Mouse (Mus musculus) adrenal gland, adult (tissue): ENCODE measurements around the gene Ddn.

ENCODE experiments used
- DNase-seq, 2 experiments: peaks; one replicate each; pipeline ENCODE4 v3.0.0; 2022 to 2023; ENCODE audit warnings: low spot score in 1 of 2; ENCODE audit not compliant: inconsistent age in 2 of 2

Gene Ddn

DNA sequence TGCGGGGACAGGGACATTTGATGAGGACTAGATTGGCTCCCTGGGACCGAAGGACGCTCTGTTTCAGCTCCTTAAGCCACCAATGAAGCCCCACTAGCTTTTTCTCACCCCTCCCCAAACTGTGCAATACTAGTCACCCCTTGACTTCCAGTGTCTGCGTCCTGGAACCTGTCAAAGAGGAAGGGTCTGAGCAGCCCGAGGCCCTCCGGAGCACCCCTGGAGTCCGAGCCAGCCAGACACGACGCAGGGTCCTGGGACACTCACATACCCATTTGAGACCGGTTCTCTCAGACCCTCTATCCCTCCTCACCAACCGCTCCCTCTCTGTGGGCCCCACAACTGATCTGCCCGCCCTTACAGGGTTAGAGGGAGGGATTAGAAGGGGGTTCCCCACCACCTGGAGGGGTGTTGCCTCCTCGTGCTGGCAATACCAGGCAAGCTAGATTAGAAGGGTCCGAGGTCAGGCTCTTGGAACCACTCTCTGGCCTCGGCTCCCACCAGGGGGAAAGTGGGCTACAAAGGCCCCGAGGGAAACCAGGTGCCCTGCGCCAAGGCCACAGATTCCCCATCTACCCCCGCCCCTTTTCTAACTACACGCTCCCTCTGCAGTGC, 32.2 kb downstream of the Ddn start:
- no peak for DNase-seq

DNA sequence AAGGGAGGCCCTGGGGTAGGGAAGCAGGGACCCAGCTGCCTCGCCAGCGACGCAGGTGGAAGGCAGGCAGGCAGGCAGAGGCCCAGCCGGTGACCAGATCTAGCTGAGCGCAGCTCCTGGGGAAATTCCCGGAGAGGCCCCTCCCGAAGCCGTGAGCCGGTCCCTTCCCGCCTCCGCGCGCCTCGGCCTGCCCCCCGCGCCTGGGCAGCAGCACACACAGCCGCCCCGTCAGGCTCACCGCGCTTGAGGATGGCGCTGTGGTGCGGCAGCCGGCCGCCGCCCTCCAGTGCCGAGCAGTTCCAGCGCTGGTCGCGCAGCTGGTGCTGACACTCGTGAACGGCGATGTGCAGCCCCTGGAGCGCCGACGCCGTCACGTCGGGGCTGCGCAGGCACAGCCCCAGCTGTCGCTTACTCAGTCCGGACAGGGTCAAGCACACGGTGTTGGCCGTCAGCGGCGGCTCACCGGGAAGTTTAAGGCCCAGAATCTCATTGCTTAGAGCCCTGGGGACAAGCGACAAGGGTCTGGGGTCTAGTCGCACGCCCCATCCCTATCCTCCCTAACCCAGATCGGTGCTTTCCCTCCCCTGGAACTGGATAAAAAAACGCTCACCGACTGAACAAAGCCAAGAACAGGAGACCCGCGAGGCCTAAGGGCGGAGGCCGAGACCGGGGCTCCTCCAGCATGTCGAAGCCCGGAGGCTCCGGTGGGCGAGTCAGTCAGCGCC, 32.8 kb downstream of the Ddn start:
- DNase-seq: no peak

DNA sequence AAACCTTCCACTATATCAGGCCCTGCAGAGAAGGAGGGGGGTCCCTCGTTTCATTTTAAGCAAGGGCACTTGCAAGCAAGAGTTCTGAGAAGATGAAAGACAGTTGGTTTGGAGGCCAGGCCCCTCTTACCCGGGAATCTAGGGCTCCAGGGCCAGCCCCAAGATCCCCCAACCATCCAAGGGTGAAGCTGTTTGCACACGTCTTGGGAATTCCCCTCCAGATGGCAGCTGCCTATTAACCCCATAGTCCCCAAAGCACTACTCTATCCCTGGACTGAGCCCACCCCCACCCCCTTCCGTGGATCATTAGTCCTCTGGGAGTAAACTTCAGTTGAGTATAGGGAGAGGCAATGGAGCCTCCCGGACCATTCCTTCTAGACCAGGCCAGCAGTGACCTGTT, 33.8 kb downstream of the Ddn start:
- no peak for DNase-seq

DNA sequence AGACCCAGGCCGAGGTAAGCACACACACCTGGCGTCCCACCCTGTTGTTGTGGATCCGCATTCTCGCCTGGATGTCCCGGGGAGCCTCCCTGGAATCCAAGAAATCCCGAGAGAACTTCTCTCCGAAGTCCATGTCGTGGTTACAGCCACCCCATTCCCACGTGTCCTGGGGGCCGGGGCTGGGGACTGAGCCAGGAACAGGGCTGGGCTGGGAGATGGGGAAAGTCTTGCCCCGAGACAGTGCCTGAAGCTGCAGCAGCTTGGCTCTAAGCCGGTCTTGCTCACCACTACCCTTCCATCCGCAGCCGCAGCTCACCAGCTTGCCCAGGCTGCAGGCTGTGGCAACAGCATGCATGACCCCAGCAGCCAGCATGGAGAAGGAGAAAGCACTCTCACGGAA, 35.2 kb downstream of the Ddn start:
- no peak for DNase-seq

DNA sequence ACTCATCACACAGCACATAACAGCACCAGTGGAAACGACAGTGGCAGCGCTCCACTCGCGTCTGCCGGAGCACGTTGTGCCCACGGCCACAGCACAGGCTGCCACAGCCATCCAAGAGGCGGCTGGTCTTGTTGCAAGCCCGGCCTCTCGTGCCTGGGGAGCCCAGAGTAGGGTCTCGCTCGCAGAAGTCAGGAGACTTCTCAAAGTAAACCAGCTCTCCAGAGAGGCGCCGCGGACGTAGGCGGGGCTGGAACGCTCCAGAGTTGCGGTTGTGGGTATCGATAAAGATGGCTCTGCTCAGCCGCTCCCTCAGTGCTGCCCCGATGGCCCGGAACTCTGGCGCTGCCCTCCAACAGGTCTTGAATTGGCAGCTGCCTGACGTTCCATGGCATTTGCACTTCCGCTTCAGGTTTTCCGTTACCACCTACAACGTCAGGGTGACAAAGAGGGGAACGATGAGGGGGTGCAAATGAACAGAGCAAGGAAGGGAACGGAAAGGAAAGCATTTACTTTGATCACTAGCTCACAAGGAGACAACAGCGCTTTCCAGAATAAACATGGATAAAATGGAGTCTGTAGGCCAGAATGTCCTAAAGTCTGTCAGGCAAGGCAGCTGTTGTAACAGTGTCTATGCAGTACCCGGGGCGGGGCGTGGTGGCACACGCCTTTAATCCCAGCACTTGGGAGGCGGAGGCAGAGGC, 36.6 kb downstream of the Ddn start:
- DNase-seq: peak in 1 of 2 experiments; percentile 74

DNA sequence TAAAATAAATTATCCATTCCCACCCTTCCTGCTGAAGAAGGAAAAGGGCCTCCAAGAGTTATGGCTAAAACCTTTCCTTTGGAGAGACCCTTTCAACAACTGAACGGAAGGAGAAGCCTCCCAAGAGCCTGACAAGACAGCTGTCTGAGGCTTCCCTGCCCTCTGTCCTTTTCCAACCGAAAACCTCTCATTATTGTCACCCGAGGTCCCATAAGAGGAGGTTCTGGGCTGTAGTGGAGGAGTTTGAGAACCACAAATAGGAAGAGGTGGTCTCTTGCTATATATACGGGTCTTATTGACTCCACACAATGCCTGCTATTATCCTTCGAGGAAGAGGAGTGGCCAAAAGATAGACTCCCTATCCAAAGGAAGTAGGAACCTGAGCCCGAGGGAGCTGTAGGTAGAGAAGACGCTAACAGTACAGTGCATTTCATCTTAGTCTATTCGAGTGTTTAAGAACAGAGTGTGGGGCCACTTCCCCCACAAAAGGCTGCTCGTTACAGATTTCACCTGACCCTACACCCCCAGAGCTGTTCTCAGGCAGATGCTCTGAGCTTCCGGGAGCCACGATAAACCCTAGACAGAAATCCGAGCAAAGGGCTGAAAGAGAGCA, 37.4 kb downstream of the Ddn start:
- DNase-seq: no peak

DNA sequence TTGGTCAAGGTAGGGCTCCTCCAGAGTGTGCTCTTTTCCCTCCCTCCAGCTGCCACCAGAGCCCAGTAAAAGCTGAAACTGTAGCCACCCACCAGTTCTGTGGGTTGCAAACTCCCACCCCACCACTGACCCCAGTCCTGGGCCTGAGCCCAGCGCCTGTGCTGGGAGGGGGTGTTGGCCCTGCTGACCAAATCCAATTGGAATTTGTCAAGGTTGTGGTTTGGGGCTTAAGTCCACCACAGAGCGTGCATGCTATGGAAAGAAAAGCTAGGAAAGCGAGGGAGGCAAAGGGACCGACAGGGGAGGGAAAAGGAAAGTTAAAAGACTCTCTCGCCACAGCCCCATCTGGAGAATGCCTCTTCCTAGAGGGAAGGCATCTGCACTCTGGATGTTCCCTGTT, 41.0 kb downstream of the Ddn start:
- no peak for DNase-seq

DNA sequence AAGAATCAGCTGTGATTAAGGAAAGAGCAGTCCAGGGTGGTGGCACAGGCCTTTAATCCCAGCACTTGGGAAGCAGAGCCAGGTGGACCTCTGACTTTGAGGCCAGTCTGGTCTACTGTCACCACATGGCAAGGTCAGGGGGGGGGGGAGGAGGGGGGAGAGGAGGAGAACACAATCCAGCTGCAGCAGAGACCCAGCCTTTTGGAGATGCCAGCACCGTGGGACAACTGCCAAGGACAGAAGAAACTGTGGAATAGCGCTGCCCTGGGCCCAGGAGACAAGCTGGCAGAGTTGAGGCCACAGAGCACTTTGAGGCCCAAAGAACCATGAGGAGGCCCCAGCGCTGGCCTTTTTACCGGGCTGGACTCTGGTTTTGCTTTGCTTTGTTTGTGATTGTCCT, 43.4 kb downstream of the Ddn start:
- peak; percentile 55 to 58 for DNase-seq

DNA sequence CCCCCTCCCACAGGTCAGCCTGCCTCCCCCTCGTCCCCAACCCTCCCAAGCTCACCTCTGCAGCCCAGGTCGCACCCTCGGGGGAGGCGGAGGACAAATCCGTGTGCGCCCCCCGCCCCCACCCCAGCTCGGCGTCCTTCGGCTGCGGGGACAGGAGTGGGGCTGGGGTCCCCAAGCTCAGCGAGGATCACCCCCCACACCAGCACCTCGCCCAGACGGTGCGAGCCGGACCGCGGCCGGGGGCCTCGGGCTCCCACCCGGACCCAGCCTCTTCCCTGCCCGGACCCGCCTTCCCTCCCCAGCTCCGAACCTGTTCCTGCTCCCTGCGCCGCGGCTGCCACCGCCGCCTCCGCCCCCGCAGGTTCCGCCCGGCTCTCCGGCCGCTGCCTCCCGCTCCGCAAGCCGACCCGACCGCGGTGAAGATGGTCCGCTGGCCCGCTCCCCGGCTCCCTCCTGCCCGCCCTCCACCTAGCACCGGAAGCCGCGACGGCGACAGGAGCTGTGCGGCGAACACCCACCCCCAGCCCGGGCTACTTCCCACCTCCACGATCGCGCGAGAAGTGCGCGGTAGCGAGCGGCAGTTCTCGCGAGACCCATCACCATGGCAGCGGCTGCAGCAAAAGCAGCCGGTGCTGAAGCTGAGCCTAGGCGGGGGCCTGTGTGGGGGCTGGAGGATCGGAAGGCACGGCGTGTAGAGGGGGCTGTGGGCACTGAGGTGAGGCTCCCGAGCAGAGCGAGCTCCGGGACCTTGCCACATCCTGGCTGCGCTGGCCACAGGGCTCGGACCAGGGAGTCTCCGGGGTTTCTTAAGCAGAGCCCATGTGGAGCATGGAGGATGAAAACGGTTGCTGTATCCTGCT, 46.4 kb downstream of the Ddn start, which contains the start of gene Arf3:
Gene Arf3 (minus strand): TSS at position 545 of the 860 bp plus-strand sequence.
- DNase-seq: peak; percentile 97 to 99

DNA sequence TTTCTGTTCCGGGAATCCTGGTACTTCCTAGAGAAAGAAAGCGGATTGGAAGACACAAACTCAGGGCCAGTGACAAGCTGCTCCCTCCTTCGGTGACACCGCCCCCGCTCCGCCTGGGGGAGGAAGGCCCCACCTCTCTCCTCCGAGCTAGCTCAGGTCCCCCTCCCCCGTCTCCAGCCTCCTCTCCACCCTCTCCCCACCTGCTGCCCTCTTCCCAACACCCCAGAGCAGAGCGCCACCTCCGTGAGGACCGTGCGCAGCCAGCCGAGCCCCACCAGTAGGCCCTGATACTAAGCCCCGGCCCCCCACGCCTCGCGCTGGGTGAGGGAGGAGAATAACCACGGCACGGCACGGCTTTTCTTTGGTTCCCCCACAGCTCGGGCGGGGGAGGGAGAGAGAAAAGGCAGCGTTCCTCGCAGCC, 47.1 kb downstream of the Ddn start:
- peak; percentile 90 to 95 for DNase-seq

DNA sequence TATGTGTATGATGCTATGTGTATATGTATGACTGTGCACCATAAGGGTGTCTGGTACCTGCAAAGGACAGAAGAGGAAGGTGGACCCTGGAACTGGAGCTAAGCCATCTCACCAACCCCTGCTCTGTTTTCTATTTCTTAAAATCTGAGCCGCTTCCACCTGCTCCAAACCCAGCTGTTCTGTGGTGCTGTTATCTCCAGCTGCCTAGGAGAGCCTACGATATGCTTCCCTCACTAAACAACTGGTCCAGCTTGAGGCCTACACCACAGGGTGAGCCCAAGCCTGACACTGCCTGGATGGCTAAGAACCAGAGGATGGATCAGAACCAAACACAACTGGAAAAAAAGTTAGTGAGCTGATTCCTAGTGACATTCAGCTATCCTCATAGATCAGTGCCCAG, 55.2 kb downstream of the Ddn start:
- DNase-seq: no peak
